In genomic region chr16:11006100-11006499, GRCm38 (mm10) we compare ENCODE assay signal across 8 mouse cellular contexts. TPM values are rescaled to one million over a fixed set of nuclear protein-coding genes. Genes with fewer than 3 reads are reported as not detected.
DNase-seq lines count a peak whose midpoint lies in the region; ATAC-seq lines count a peak whose summit lies in the region.

No protein-coding gene starts in this region.

- peaks cover 4% of the 10 kb centered on the region; the same call in 1 of the 2 replicates for H3K9me3 ChIP-seq in hindbrain, embryonic 13.5 days

- 0 out of 2 replicates have a peak overlapping the region, but pooled peaks have one; percentile 19 for H3K27ac ChIP-seq in hindbrain, embryonic 13.5 days
- peak overlapping the region; percentile 100 for H3K27ac ChIP-seq in macrophage

- peak; percentile 49 for DNase-seq in layer of hippocampus, adult 11-12 months (ENCODE audit: low spot score)
- no peak for DNase-seq in layer of hippocampus, postnatal 14 days (ENCODE audit: low spot score in 2 of 2)
- peak; percentile 71 for DNase-seq in brain, adult 2 months (ENCODE audit: low read depth, low spot score)
- no peak for DNase-seq in thymus, postnatal 25 days
- DNase-seq in c-Kit-positive CD71-positive TER-119-positive erythroid progenitor cells, embryonic 14.5 days (ENCODE audit: low spot score): no peak
- no peak for DNase-seq in thymus, postnatal 4 days

- no peak for ATAC-seq in hindbrain, embryonic 13.5 days (ENCODE audit: low FRiP score)

- no peak overlapping the region for H3K9ac ChIP-seq in hindbrain, embryonic 13.5 days

- H3K27me3 ChIP-seq in hindbrain, embryonic 13.5 days: no peaks in the 10 kb centered on the region

- WGBS in hindbrain, embryonic 13.5 days: 77% methylated on average over 6 of the region's 6 CpGs
- WGBS in macrophage (ENCODE audit: missing documents): 2% methylated on average over 6 of the region's 6 CpGs

- H3K79me2 ChIP-seq in macrophage (ENCODE audit: inconsistent target): no peaks in the 10 kb centered on the region; the same call in 1 of the 2 replicates

- no peak overlapping the region for H3K4me3 ChIP-seq in hindbrain, embryonic 13.5 days
- H3K4me3 ChIP-seq in macrophage (ENCODE audit: inconsistent target): no peak overlapping the region

- H3K4me2 ChIP-seq in hindbrain, embryonic 13.5 days: no peak overlapping the region

- no peaks in the 10 kb centered on the region for H3K36me3 ChIP-seq in hindbrain, embryonic 13.5 days
- H3K36me3 ChIP-seq in macrophage (ENCODE audit: inconsistent target): no peaks in the 10 kb centered on the region

- peaks cover 18% of the 10 kb centered on the region for H3K4me1 ChIP-seq in hindbrain, embryonic 13.5 days (replicated peaks)

RNA-seq across cellular contexts. Expression of gene Snn, which starts 54.6 kb away (rescaled TPM):
- 100 to 1,000 TPM; 219 to 230 TPM for total RNA-seq in layer of hippocampus, postnatal 14 days (2021)
- 145 TPM in 2 replicates for polyA plus RNA-seq in hindbrain, embryonic 13.5 days (2015; fragmentation: Nextera tagmentation; extraction: Ambion mirVana)
- total RNA-seq in macrophage (2018; cell fraction: chromatin; rRNA removed): 100 to 1,000 TPM in 6 of 26 experiments, 10 to 100 TPM in 14, 1 to 10 TPM in 6; 2.6 to 187 (median 18.8) TPM
- total RNA-seq in macrophage (2018; cell fraction: cytosol; rRNA removed): 10 to 100 TPM in 17 of 26 experiments, 1 to 10 TPM in 9; 6.6 to 72.5 (median 14.1) TPM
- total RNA-seq in macrophage (2018; cell fraction: nucleus; rRNA removed): 100 to 1,000 TPM in 4 of 26 experiments, 10 to 100 TPM in 18, 1 to 10 TPM in 4; 4.6 to 187 (median 27.6) TPM
- 5.0 to 12.4 TPM (median 5.0 TPM) in 3 replicates for polyA plus RNA-seq in macrophage (2018)

RNA-seq across cellular contexts. Expression of gene Litaf, which starts 59.9 kb away (rescaled TPM):
- 10 to 100 TPM; 12.2 to 15.0 TPM for total RNA-seq in layer of hippocampus, postnatal 14 days (2021)
- polyA plus RNA-seq in hindbrain, embryonic 13.5 days (2015; fragmentation: Nextera tagmentation; extraction: Ambion mirVana): 36.4 and 40.6 TPM in 2 replicates
- total RNA-seq in macrophage (2018; cell fraction: chromatin; rRNA removed): 100 to 1,000 TPM; 116 to 490 (median 252) TPM
- 100 to 1,000 TPM; 437 to 771 (median 615) TPM for total RNA-seq in macrophage (2018; cell fraction: cytosol; rRNA removed)
- total RNA-seq in macrophage (2018; cell fraction: nucleus; rRNA removed): 100 to 1,000 TPM; 184 to 684 (median 382) TPM
- polyA plus RNA-seq in macrophage (2018): 325 to 1,163 TPM (median 559 TPM) in 3 replicates

Comparison
In these comparisons a context has a peak if more than half of its experiments do, and no peak if none do; other contexts are left out.
1. DNase-seq: peak in layer of hippocampus, adult 11-12 months (single experiment) and brain, adult 2 months (single experiment); none in layer of hippocampus, postnatal 14 days (0 of 2), thymus, postnatal 25 days (single experiment), c-Kit-positive CD71-positive TER-119-positive erythroid progenitor cells, embryonic 14.5 days (single experiment) and thymus, postnatal 4 days (single experiment).
2. RNA of gene Snn, which starts 54.6 kb away (polyA plus RNA-seq): 145 TPM in hindbrain, embryonic 13.5 days; 5.0 to 12.4 TPM in macrophage; every median in the first group is over 10 times any median in the second.